Comparison of ENCODE assay signal across 10 mouse cellular contexts in genomic region chr11:120571122-120571521, GRCm38 (mm10). TPM values are rescaled to one million over a fixed set of nuclear protein-coding genes. Genes with fewer than 3 reads are reported as not detected.
DNase-seq lines count a peak whose midpoint lies in the region; ATAC-seq and TF ChIP-seq lines count a peak whose summit lies in the region.
"Had no signal": no experiment of that assay in that cellular context is flagged by ENCODE, and none has a peak within 500 bp of the region (broad histone marks: within the 10 kb centered on the region; RNA-seq: fewer than 3 reads in every experiment).

No protein-coding gene starts in this region.

- H3K27me3 ChIP-seq in lung, embryonic 14.5 days (ENCODE audit: insufficient read depth, low read length): no peaks in the 10 kb centered on the region
- H3K27me3 ChIP-seq in forebrain, embryonic 16.5 days (replicated peaks; ENCODE audit: control insufficient read depth, insufficient read depth, low read length): no peaks in the 10 kb centered on the region
- no peaks in the 10 kb centered on the region for H3K27me3 ChIP-seq in liver, embryonic 14.5 days (ENCODE audit: control insufficient read depth, insufficient read depth, low read length)
- H3K27me3 ChIP-seq in stomach, postnatal 0 days (ENCODE audit: control insufficient read depth, insufficient read depth, low read length): no peaks in the 10 kb centered on the region

- peak overlapping the region; percentile 97 for H3K4me3 ChIP-seq in lung, embryonic 14.5 days (ENCODE audit: low read depth, low read length)
- no peak overlapping the region for H3K4me3 ChIP-seq in forebrain, embryonic 16.5 days (replicated peaks; ENCODE audit: low read length)
- H3K4me3 ChIP-seq in liver, embryonic 14.5 days (ENCODE audit: insufficient read depth in 1 of 2, low read depth in 2 of 2, low read length in 2 of 2): peak overlapping the region; percentile 83 to 85
- peak overlapping the region; percentile 98 for H3K4me3 ChIP-seq in stomach, postnatal 0 days (ENCODE audit: low read depth, low read length)

- peaks cover 51% of the 10 kb centered on the region for H3K36me3 ChIP-seq in lung, embryonic 14.5 days (ENCODE audit: insufficient read depth)
- H3K36me3 ChIP-seq in forebrain, embryonic 16.5 days (ENCODE audit: control insufficient read depth, insufficient read depth): peaks cover 15% of the 10 kb centered on the region; the same call in 1 of the 2 replicates
- H3K36me3 ChIP-seq in liver, embryonic 14.5 days (replicated peaks; ENCODE audit: control insufficient read depth, insufficient read depth, low read depth): peaks cover 40% of the 10 kb centered on the region
- peaks cover 22% of the 10 kb centered on the region for H3K36me3 ChIP-seq in stomach, postnatal 0 days (ENCODE audit: control insufficient read depth, insufficient read depth, low read length)

- H3K27ac ChIP-seq in lung, embryonic 14.5 days (ENCODE audit: low read depth): no peak overlapping the region
- H3K27ac ChIP-seq in forebrain, embryonic 16.5 days (ENCODE audit: low read length): no peak overlapping the region
- H3K27ac ChIP-seq in liver, embryonic 14.5 days: peak overlapping the region; percentile 12; the same call in 1 of the 2 replicates
- H3K27ac ChIP-seq in stomach, postnatal 0 days (replicated peaks): peak overlapping the region; percentile 69; the same call in 1 of the 2 replicates

- no peak for TF ChIP-seq CTCF in lung, embryonic 14.5 days (IDR thresholded peaks at IDR 0.05; ENCODE audit: low read depth)
- TF ChIP-seq CTCF in liver, embryonic 14.5 days (IDR thresholded peaks at IDR 0.05; ENCODE audit: low read depth): no peak
- no peak for TF ChIP-seq CTCF in stomach, postnatal 0 days (IDR thresholded peaks at IDR 0.05; ENCODE audit: low read depth)

- H3K4me1 ChIP-seq in lung, embryonic 14.5 days (ENCODE audit: insufficient read depth): 0 out of 2 replicates have a peak, but pooled peaks cover 11% of the 10 kb centered on the region
- H3K4me1 ChIP-seq in forebrain, embryonic 16.5 days (replicated peaks; ENCODE audit: control insufficient read depth, insufficient read depth, low read length): peaks cover 19% of the 10 kb centered on the region
- peaks cover 17 to 21% of the 10 kb centered on the region in 2 experiments for H3K4me1 ChIP-seq in liver, embryonic 14.5 days (replicated peaks; ENCODE audit: control insufficient read depth in 2 of 2, insufficient read depth in 2 of 2, low read length in 1 of 2)
- peaks cover 4% of the 10 kb centered on the region; the same call in 1 of the 2 replicates for H3K4me1 ChIP-seq in stomach, postnatal 0 days (replicated peaks; ENCODE audit: control insufficient read depth, insufficient read depth)

- no peak for TF ChIP-seq EP300 in liver, embryonic 14.5 days (IDR thresholded peaks at IDR 0.05; ENCODE audit: low read depth)
- no peak for TF ChIP-seq EP300 in stomach, postnatal 0 days (optimal IDR thresholded peaks at IDR 0.05)

- WGBS in lung, embryonic 14.5 days: 65% methylated on average over 3 of the region's 3 CpGs
- 88% methylated on average over 3 of the region's 3 CpGs for WGBS in forebrain, embryonic 16.5 days
- WGBS in liver, embryonic 14.5 days (ENCODE audit: insufficient replicate concordance): 17% methylated on average over 3 of the region's 3 CpGs
- WGBS in stomach, postnatal 0 days: 47% methylated on average over 3 of the region's 3 CpGs

- DNase-seq in lung, embryonic 14.5 days: no peak
- DNase-seq in lung, postnatal 4 days: no peak
- no peak for DNase-seq in liver, embryonic 14.5 days (ENCODE audit: low read depth in 3 of 3, low spot score in 3 of 3)
- DNase-seq in stomach, postnatal 0 days (ENCODE audit: low spot score): no peak
- DNase-seq in layer of hippocampus, adult 18-20 months (ENCODE audit: low spot score in 2 of 2): no peak
- DNase-seq in testis, postnatal 14 days (ENCODE audit: low spot score): no peak
- no peak for DNase-seq in urinary bladder, postnatal 14 days (ENCODE audit: low spot score)
- DNase-seq: right cerebral cortex, postnatal 4 days had no signal

- H3K9ac ChIP-seq in lung, embryonic 14.5 days: peak overlapping the region; percentile 95
- H3K9ac ChIP-seq in forebrain, embryonic 16.5 days (replicated peaks; ENCODE audit: low read depth, low read length): no peak overlapping the region
- H3K9ac ChIP-seq in liver, embryonic 14.5 days (replicated peaks): peak overlapping the region; percentile 27; the same call in 1 of the 2 replicates
- H3K9ac ChIP-seq in stomach, postnatal 0 days (ENCODE audit: low read length): peak overlapping the region; percentile 96

- no peaks in the 10 kb centered on the region for H3K9me3 ChIP-seq in lung, embryonic 14.5 days (ENCODE audit: low read depth, low read length)
- H3K9me3 ChIP-seq in forebrain, embryonic 16.5 days (ENCODE audit: control insufficient read depth, low read length): no peaks in the 10 kb centered on the region
- no peaks in the 10 kb centered on the region for H3K9me3 ChIP-seq in liver, embryonic 14.5 days (ENCODE audit: control insufficient read depth, low read length)
- H3K9me3 ChIP-seq in stomach, postnatal 0 days (ENCODE audit: control insufficient read depth, low read length): no peaks in the 10 kb centered on the region

- H3K4me2 ChIP-seq in lung, embryonic 14.5 days: peak overlapping the region; percentile 90
- H3K4me2 ChIP-seq in forebrain, embryonic 16.5 days (ENCODE audit: low read length): peak overlapping the region; percentile 68
- H3K4me2 ChIP-seq in liver, embryonic 14.5 days (ENCODE audit: low read depth): peak overlapping the region; percentile 98
- peak overlapping the region; percentile 80 for H3K4me2 ChIP-seq in stomach, postnatal 0 days (replicated peaks; ENCODE audit: low read depth)

- ATAC-seq in lung, embryonic 14.5 days (ENCODE audit: insufficient read depth): no peak
- no peak for ATAC-seq in forebrain, embryonic 16.5 days
- ATAC-seq in liver, embryonic 14.5 days (ENCODE audit: insufficient read depth): no peak
- no peak for ATAC-seq in stomach, postnatal 0 days (ENCODE audit: low FRiP score, low TSS enrichment)

RNA-seq across cellular contexts. Expression of gene P4hb, which starts 1.9 kb away (rescaled TPM):
- 872 and 897 TPM in 2 replicates for polyA plus RNA-seq in lung, embryonic 14.5 days (2014; fragmentation: Nextera tagmentation; extraction: Ambion mirVana)
- polyA plus RNA-seq in forebrain, embryonic 16.5 days (2015; fragmentation: Nextera tagmentation; extraction: Ambion mirVana): 238 and 265 TPM in 2 replicates
- 144 and 214 TPM in 2 replicates for polyA plus RNA-seq in liver, embryonic 14.5 days (2012; rRNA removed)
- 497 and 525 TPM in 2 replicates for polyA plus RNA-seq in liver, embryonic 14.5 days (2014; fragmentation: Nextera tagmentation; extraction: Ambion mirVana)
- 858 and 892 TPM in 2 replicates for polyA plus RNA-seq in stomach, postnatal 0 days (2015; fragmentation: Nextera tagmentation; extraction: Ambion mirVana)
- 100 to 1,000 TPM; 122 to 132 TPM for total RNA-seq in layer of hippocampus, adult 18-20 months (2021)

RNA-seq across cellular contexts. Expression of gene Arhgdia, which starts 10.3 kb away (rescaled TPM):
- polyA plus RNA-seq in lung, embryonic 14.5 days (2014; fragmentation: Nextera tagmentation; extraction: Ambion mirVana): 717 and 734 TPM in 2 replicates
- 477 and 485 TPM in 2 replicates for polyA plus RNA-seq in forebrain, embryonic 16.5 days (2015; fragmentation: Nextera tagmentation; extraction: Ambion mirVana)
- 172 and 176 TPM in 2 replicates for polyA plus RNA-seq in liver, embryonic 14.5 days (2012; rRNA removed)
- polyA plus RNA-seq in liver, embryonic 14.5 days (2014; fragmentation: Nextera tagmentation; extraction: Ambion mirVana): 191 and 204 TPM in 2 replicates
- polyA plus RNA-seq in stomach, postnatal 0 days (2015; fragmentation: Nextera tagmentation; extraction: Ambion mirVana): 352 and 362 TPM in 2 replicates
- total RNA-seq in layer of hippocampus, adult 18-20 months (2021): 100 to 1,000 TPM; 293 to 295 TPM

RNA-seq across cellular contexts. Expression of gene Ppp1r27, which starts 20.2 kb away (rescaled TPM):
- polyA plus RNA-seq in lung, embryonic 14.5 days (2014; fragmentation: Nextera tagmentation; extraction: Ambion mirVana): not detected in 2 replicates
- polyA plus RNA-seq in forebrain, embryonic 16.5 days (2015; fragmentation: Nextera tagmentation; extraction: Ambion mirVana): not detected in 2 replicates
- polyA plus RNA-seq in liver, embryonic 14.5 days (2012; rRNA removed): not detected in 2 replicates
- not detected in 2 replicates for polyA plus RNA-seq in liver, embryonic 14.5 days (2014; fragmentation: Nextera tagmentation; extraction: Ambion mirVana)
- not detected in 2 replicates for polyA plus RNA-seq in stomach, postnatal 0 days (2015; fragmentation: Nextera tagmentation; extraction: Ambion mirVana)
- total RNA-seq in layer of hippocampus, adult 18-20 months (2021): not detected
- total RNA-seq: hematopoietic stem cell, adult 5-6 weeks had no signal

RNA-seq across cellular contexts. Expression of gene Mcrip1, which starts 21.6 kb away (rescaled TPM):
- polyA plus RNA-seq in lung, embryonic 14.5 days (2014; fragmentation: Nextera tagmentation; extraction: Ambion mirVana): 226 and 229 TPM in 2 replicates
- 222 and 241 TPM in 2 replicates for polyA plus RNA-seq in forebrain, embryonic 16.5 days (2015; fragmentation: Nextera tagmentation; extraction: Ambion mirVana)
- polyA plus RNA-seq in liver, embryonic 14.5 days (2012; rRNA removed): 30.0 and 36.2 TPM in 2 replicates
- 41.3 and 43.6 TPM in 2 replicates for polyA plus RNA-seq in liver, embryonic 14.5 days (2014; fragmentation: Nextera tagmentation; extraction: Ambion mirVana)
- polyA plus RNA-seq in stomach, postnatal 0 days (2015; fragmentation: Nextera tagmentation; extraction: Ambion mirVana): 113 and 115 TPM in 2 replicates
- 10 to 100 TPM; 68.8 to 74.5 TPM for total RNA-seq in layer of hippocampus, adult 18-20 months (2021)

RNA-seq across cellular contexts. Expression of gene Alyref, which starts 27.0 kb away (rescaled TPM):
- polyA plus RNA-seq in lung, embryonic 14.5 days (2014; fragmentation: Nextera tagmentation; extraction: Ambion mirVana): 617 and 627 TPM in 2 replicates
- 287 and 320 TPM in 2 replicates for polyA plus RNA-seq in forebrain, embryonic 16.5 days (2015; fragmentation: Nextera tagmentation; extraction: Ambion mirVana)
- polyA plus RNA-seq in liver, embryonic 14.5 days (2012; rRNA removed): 46.3 and 110 TPM in 2 replicates
- 347 and 349 TPM in 2 replicates for polyA plus RNA-seq in liver, embryonic 14.5 days (2014; fragmentation: Nextera tagmentation; extraction: Ambion mirVana)
- polyA plus RNA-seq in stomach, postnatal 0 days (2015; fragmentation: Nextera tagmentation; extraction: Ambion mirVana): 213 TPM in 2 replicates
- total RNA-seq in layer of hippocampus, adult 18-20 months (2021): 10 to 100 TPM; 60.5 to 70.0 TPM

Comparison
In these comparisons a context has a peak if more than half of its experiments do, and no peak if none do; other contexts are left out.
1. H3K27ac ChIP-seq: peak in liver, embryonic 14.5 days (single experiment) and stomach, postnatal 0 days (single experiment); none in lung, embryonic 14.5 days (single experiment) and forebrain, embryonic 16.5 days (single experiment).
2. Peak in every context shown above with its lines, with median percentiles within 50 percentile points of each other: H3K4me2 ChIP-seq.